Mouse (Mus musculus) forebrain, embryonic 13.5 days (tissue): Measurements from ENCODE around the gene Olfr586. TPM values are rescaled to one million over a fixed set of nuclear protein-coding genes. Genes with fewer than 3 reads are reported as not detected.

Source experiments
- ATAC-seq: fragments of 200-750 bp; cut with Nextera tagmentation; 2 replicates; pipeline ENCODE4 v1.8.0; 2017
- H3K27ac ChIP-seq: fragments of 300-500 bp; sonication (generic); 2 replicates; pipeline ENCODE4 v1.5.1; 2015; ENCODE audit warnings: inconsistent platforms, mild to moderate bottlenecking, moderate library complexity
- H3K27me3 ChIP-seq: fragments of 300-500 bp; sonication (generic); 2 replicates; pipeline ENCODE4 v1.6.1; 2015; ENCODE audit warnings: mild to moderate bottlenecking, inconsistent platforms
- H3K36me3 ChIP-seq: fragments of 300-500 bp; sonication (generic); 2 replicates; pipeline ENCODE4 v1.6.1; 2015; ENCODE audit warnings: mild to moderate bottlenecking, inconsistent platforms; ENCODE audit not compliant: poor library complexity, severe bottlenecking
- H3K4me1 ChIP-seq: fragments of 300-500 bp; sonication (generic); 2 replicates; pipeline ENCODE4 v1.6.1; 2015; ENCODE audit warnings: inconsistent platforms
- H3K4me2 ChIP-seq: fragments of 300-500 bp; sonication (generic); 2 replicates; pipeline ENCODE4 v1.6.1; 2015; ENCODE audit warnings: inconsistent platforms, mild to moderate bottlenecking, moderate library complexity
- H3K4me3 ChIP-seq: fragments of 300-500 bp; sonication (generic); 2 replicates; pipeline ENCODE4 v1.5.1; 2015; ENCODE audit warnings: mild to moderate bottlenecking, inconsistent platforms
- H3K9ac ChIP-seq: fragments of 300-500 bp; sonication (generic); 2 replicates; pipeline ENCODE4 v1.6.1; 2015; ENCODE audit warnings: mild to moderate bottlenecking, inconsistent platforms
- H3K9me3 ChIP-seq: fragments of 300-500 bp; sonication (generic); replicated peaks from 2 replicates; pipeline ENCODE4 v1.6.1; 2016; ENCODE audit warnings: inconsistent platforms
- WGBS: fragments of 180-500 bp; shearing (Covaris S2); methylation state at CpG from one replicate; pipeline ENCODE4 v1.1.7; 2015; 5-methylcytosine and 5-hydroxymethylcytosine counted together
- polyA plus RNA-seq: library from polyadenylated mRNA; unstranded; fragments of >200 nt; fragmentation: Nextera tagmentation; extraction: Ambion mirVana; gene quantifications from 2 replicates; pipeline ENCODE4 v1.2.1, GENCODE M21; 2015

The Olfr586 gene
- not detected in 2 replicates for polyA plus RNA-seq

- no peaks in the 10 kb centered on the region for H3K4me1 ChIP-seq
- no peak within 1 kb of the TSS for H3K9ac ChIP-seq
- no peak within 1 kb of the TSS for H3K4me3 ChIP-seq
- no peaks in the 10 kb centered on the region for H3K27me3 ChIP-seq
- no peaks in the 10 kb centered on the region for H3K9me3 ChIP-seq
- no peak for ATAC-seq
- 93% methylated on average over 3 of the region's 3 CpGs for WGBS
- no peaks in the 10 kb centered on the region for H3K36me3 ChIP-seq
- no peak within 1 kb of the TSS for H3K27ac ChIP-seq
- H3K4me2 ChIP-seq = no peak within 1 kb of the TSS
Measured at GRCm38 (mm10) chr7:103125538-103125937, at the start of gene Olfr586. Gene Olfr586 (minus strand): TSS chr7:103125638.

- Histone ChIP-seq H3K27ac (no peak overlapping the region), H3K4me1 (no peaks in the 10 kb centered on the region), H3K4me3 (no peak overlapping the region), H3K27me3 (no peaks in the 10 kb centered on the region), H3K9me3 (no peaks in the 10 kb centered on the region), H3K4me2 (no peak overlapping the region), H3K9ac (no peak overlapping the region), H3K36me3 (no peaks in the 10 kb centered on the region)
- 83% methylated on average over 5 of the region's 5 CpGs for WGBS
- no peak for ATAC-seq
Measured at GRCm38 (mm10) chr7:103169697-103170096, 44.3 kb upstream of the Olfr586 start.

- H3K9me3 ChIP-seq = no peaks in the 10 kb centered on the region
- WGBS = 58% methylated on average over 2 of the region's 2 CpGs
- ATAC-seq = no peak
- H3K9ac ChIP-seq = no peak within 1 kb of the TSS
- H3K4me1 ChIP-seq = no peaks in the 10 kb centered on the region
- H3K27ac ChIP-seq = no peak within 1 kb of the TSS
- no peak within 1 kb of the TSS for H3K4me3 ChIP-seq
- no peak within 1 kb of the TSS for H3K4me2 ChIP-seq
- no peaks in the 10 kb centered on the region for H3K27me3 ChIP-seq
- no peaks in the 10 kb centered on the region for H3K36me3 ChIP-seq
Measured at GRCm38 (mm10) chr7:103156256-103156655, 30.8 kb upstream of the Olfr586 start, which contains the start of gene Olfr589. Gene Olfr589 (minus strand): TSS chr7:103156356.

DNA sequence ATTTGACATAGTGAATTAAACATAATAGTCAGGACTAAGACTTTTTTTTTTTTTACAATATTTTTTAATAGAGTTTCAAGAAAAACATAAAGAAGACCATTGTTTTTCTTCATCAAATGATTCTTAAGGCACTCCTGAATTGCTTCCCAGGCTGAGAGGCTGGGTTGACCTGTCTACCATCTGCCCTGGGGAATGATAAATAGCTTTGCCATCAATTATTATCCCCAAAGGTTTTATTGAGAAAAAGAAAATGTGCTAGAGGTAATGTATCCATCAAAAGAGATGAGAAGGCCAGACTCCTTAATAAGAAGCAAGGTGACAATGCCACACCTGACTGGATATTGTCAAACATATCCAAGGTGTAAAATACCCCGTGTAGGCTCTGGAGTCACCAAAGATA, 15.1 kb upstream of the Olfr586 start, which contains the start of gene Olfr588-ps1:
Gene Olfr588-ps1, plus strand, starts transcription at position 301 of the 400 bp plus-strand sequence.
- H3K36me3 ChIP-seq = no peaks in the 10 kb centered on the region
- H3K9me3 ChIP-seq = no peaks in the 10 kb centered on the region
- no peak within 1 kb of the TSS for H3K4me2 ChIP-seq
- ATAC-seq = no peak
- H3K9ac ChIP-seq = no peak within 1 kb of the TSS
- WGBS = 87% methylated on average over 1 of the region's 1 CpGs
- H3K4me1 ChIP-seq = no peaks in the 10 kb centered on the region
- no peaks in the 10 kb centered on the region for H3K27me3 ChIP-seq
- H3K27ac ChIP-seq = no peak within 1 kb of the TSS
- no peak within 1 kb of the TSS for H3K4me3 ChIP-seq

GRCm38 (mm10) chr7:103119406-103119805, 6.0 kb downstream of the Olfr586 start:
- no peak for ATAC-seq
- no peak overlapping the region for H3K27ac ChIP-seq
- 53% methylated on average over 3 of the region's 3 CpGs for WGBS
- no peak overlapping the region for H3K9ac ChIP-seq
- H3K4me3 ChIP-seq = no peak overlapping the region
- no peaks in the 10 kb centered on the region for H3K4me1 ChIP-seq
- H3K27me3 ChIP-seq = no peaks in the 10 kb centered on the region
- no peaks in the 10 kb centered on the region for H3K9me3 ChIP-seq
- no peaks in the 10 kb centered on the region for H3K36me3 ChIP-seq
- H3K4me2 ChIP-seq = no peak overlapping the region

DNA sequence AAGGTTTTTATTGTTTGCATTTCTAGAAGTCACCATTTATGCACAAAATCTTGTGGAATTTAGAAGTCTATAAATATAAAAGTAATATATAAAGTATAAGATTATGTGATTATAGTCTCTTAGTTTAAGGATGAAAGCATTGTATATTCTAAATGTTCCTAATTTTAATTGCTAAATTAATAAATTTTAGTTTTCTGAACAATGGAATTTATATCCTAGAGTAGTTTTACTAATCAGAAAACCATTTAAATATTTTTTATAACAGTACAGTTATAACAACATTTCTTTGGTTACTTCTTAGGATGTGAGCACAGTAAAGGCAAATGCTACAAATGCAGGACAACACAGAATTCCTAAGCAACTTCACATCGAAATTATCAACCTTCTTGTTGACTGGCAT, 28.0 kb downstream of the Olfr586 start, which contains the start of gene Olfr585:
Gene Olfr585, plus strand, starts transcription at position 301 of the 400 bp plus-strand sequence.
- no peaks in the 10 kb centered on the region for H3K4me1 ChIP-seq
- no peak within 1 kb of the TSS for H3K4me2 ChIP-seq
- H3K9me3 ChIP-seq = no peaks in the 10 kb centered on the region
- no peak within 1 kb of the TSS for H3K9ac ChIP-seq
- no peak for ATAC-seq
- no peaks in the 10 kb centered on the region for H3K36me3 ChIP-seq
- H3K4me3 ChIP-seq = no peak within 1 kb of the TSS
- H3K27me3 ChIP-seq = no peaks in the 10 kb centered on the region
- no peak within 1 kb of the TSS for H3K27ac ChIP-seq
- WGBS = 92% methylated on average over 1 of the region's 1 CpGs

DNA sequence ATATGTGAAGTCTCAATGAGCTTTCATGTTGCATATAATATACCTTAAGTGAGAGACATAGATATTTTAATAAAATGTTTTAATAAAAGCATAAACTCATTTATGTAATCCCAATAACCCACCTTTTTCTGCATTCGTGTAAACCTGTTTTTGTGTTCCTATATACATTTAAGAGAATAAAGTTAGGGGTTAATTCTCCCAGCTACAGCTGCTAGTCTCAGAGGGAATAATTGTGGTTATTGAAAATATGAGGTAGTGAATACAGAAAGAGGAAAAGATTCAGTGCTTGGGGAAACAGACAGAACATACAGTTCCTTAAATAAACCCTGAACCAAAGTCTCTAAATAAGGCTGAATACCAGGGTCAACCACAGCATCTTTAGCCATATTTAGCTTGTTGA, 43.9 kb downstream of the Olfr586 start, which contains the start of gene Olfr584:
Gene Olfr584, plus strand, starts transcription at position 301 of the 400 bp plus-strand sequence.
- no peak for ATAC-seq
- no peak within 1 kb of the TSS for H3K9ac ChIP-seq
- no peak within 1 kb of the TSS for H3K27ac ChIP-seq
- H3K4me1 ChIP-seq = no peaks in the 10 kb centered on the region
- peaks cover 17% of the 10 kb centered on the region for H3K9me3 ChIP-seq
- H3K4me3 ChIP-seq = no peak within 1 kb of the TSS
- no peak within 1 kb of the TSS for H3K4me2 ChIP-seq
- 85% methylated on average over 1 of the region's 1 CpGs for WGBS
- H3K27me3 ChIP-seq = no peaks in the 10 kb centered on the region
- no peaks in the 10 kb centered on the region for H3K36me3 ChIP-seq

Other genes with a start within 250 kb of the Olfr586 start
- not detected in 2 replicates for gene Olfr568, start 248.5 kb downstream of the Olfr586 start, polyA plus RNA-seq
- not detected in 2 replicates for gene Olfr569, start 234.8 kb downstream of the Olfr586 start, polyA plus RNA-seq
- gene Olfr570, start 231.1 kb downstream of the Olfr586 start, polyA plus RNA-seq = not detected in 2 replicates
- gene Olfr571, start 208.1 kb downstream of the Olfr586 start, polyA plus RNA-seq = not detected in 2 replicates
- not detected in 2 replicates for gene Olfr572, start 201.2 kb downstream of the Olfr586 start, polyA plus RNA-seq
- not detected in 2 replicates for gene Olfr573-ps1, start 183.1 kb downstream of the Olfr586 start, polyA plus RNA-seq
- gene Olfr574, start 177.2 kb downstream of the Olfr586 start, polyA plus RNA-seq = not detected in 2 replicates
- gene Olfr575, start 166.9 kb downstream of the Olfr586 start, polyA plus RNA-seq = not detected in 2 replicates
- gene Olfr576, start 163.0 kb downstream of the Olfr586 start, polyA plus RNA-seq = not detected in 2 replicates
- gene Olfr577, start 149.7 kb downstream of the Olfr586 start, polyA plus RNA-seq = not detected in 2 replicates
- not detected in 2 replicates for gene Olfr578, start 136.3 kb downstream of the Olfr586 start, polyA plus RNA-seq
- gene Olfr582, start 87.6 kb downstream of the Olfr586 start, polyA plus RNA-seq = not detected in 2 replicates
- gene Olfr583, start 74.3 kb downstream of the Olfr586 start, polyA plus RNA-seq = not detected in 2 replicates
- not detected in 2 replicates for gene Olfr584, start 43.8 kb downstream of the Olfr586 start, polyA plus RNA-seq
- not detected in 2 replicates for gene Olfr585, start 27.9 kb downstream of the Olfr586 start, polyA plus RNA-seq
- gene Olfr588-ps1, start 15.2 kb upstream of the Olfr586 start, polyA plus RNA-seq = not detected in 2 replicates
- not detected in 2 replicates for gene Olfr589, start 30.7 kb upstream of the Olfr586 start, polyA plus RNA-seq
- gene Olfr591, start 52.7 kb upstream of the Olfr586 start, polyA plus RNA-seq = not detected in 2 replicates
- not detected in 2 replicates for gene Olfr592, start 59.2 kb upstream of the Olfr586 start, polyA plus RNA-seq
- not detected in 2 replicates for gene Olfr593, start 86.2 kb upstream of the Olfr586 start, polyA plus RNA-seq
- not detected in 2 replicates for gene Olfr594, start 91.4 kb upstream of the Olfr586 start, polyA plus RNA-seq
- gene Usp17ld, start 126.9 kb upstream of the Olfr586 start, polyA plus RNA-seq = not detected in 2 replicates
- gene Olfr596, start 180.0 kb upstream of the Olfr586 start, polyA plus RNA-seq = not detected in 2 replicates
- not detected in 2 replicates for gene Olfr597, start 190.7 kb upstream of the Olfr586 start, polyA plus RNA-seq
- gene Olfr598, start 197.9 kb upstream of the Olfr586 start, polyA plus RNA-seq = not detected in 2 replicates
- gene Olfr599, start 210.3 kb upstream of the Olfr586 start, polyA plus RNA-seq = not detected in 2 replicates
- gene Olfr600, start 224.0 kb upstream of the Olfr586 start, polyA plus RNA-seq = not detected in 2 replicates
- not detected in 2 replicates for gene Olfr601, start 237.0 kb upstream of the Olfr586 start, polyA plus RNA-seq